Mouse (Mus musculus): ENCODE results near the gene Zfp263. TPM values are rescaled to one million over a fixed set of nuclear protein-coding genes. Genes with fewer than 3 reads are reported as not detected.

Gene Zfp263
- total and polyA plus RNA-seq, 3 experiments = 17.9 to 18.5 TPM; not detected in 1

- no peak overlapping the region for H3K27ac ChIP-seq (ENCODE audit: control insufficient read depth, low read depth, low read length)
- H3K4me3 ChIP-seq (ENCODE audit: control insufficient read depth in 1 of 2, insufficient read depth in 1 of 2, low read depth in 2 of 2, low read length in 2 of 2) = no peak overlapping the region
- H3K79me2 ChIP-seq (ENCODE audit: control insufficient read depth, insufficient read depth, low read length, poor library complexity) = no peaks in the 10 kb centered on the region
- H3K27me3 ChIP-seq (ENCODE audit: control insufficient read depth in 1 of 2, insufficient read depth in 2 of 2, low read length in 2 of 2) = no peaks in the 10 kb centered on the region
- TF ChIP-seq BHLHE40 (IDR thresholded peaks at IDR 0.05; ENCODE audit: borderline replicate concordance, low read depth, low read length) = no peak
- no peak for TF ChIP-seq JUND (IDR thresholded peaks at IDR 0.05; ENCODE audit: low read depth, low read length)
- TF ChIP-seq MYB (IDR thresholded peaks at IDR 0.05; ENCODE audit: low read depth, low read length) = no peak
- no peak for TF ChIP-seq NELFE (IDR thresholded peaks at IDR 0.05; ENCODE audit: low read depth, low read length)
- TF ChIP-seq GABPA (IDR thresholded peaks at IDR 0.05; ENCODE audit: low read depth, low read length) = no peak
- no peak for TF ChIP-seq POLR2AphosphoS2 (IDR thresholded peaks at IDR 0.05; ENCODE audit: low read length)
- TF ChIP-seq TBP (IDR thresholded peaks at IDR 0.05; ENCODE audit: low read depth, low read length) = no peak
- TF ChIP-seq USF1 (IDR thresholded peaks at IDR 0.05; ENCODE audit: low read depth, low read length) = no peak
- TF ChIP-seq MYC (IDR thresholded peaks at IDR 0.05; ENCODE audit: low read depth, low read length) = no peak
- no peak for TF ChIP-seq KAT2A (conservative IDR thresholded peaks at IDR 0.05; ENCODE audit: low read depth, low read length)
- TF ChIP-seq UBTF (IDR thresholded peaks at IDR 0.05; ENCODE audit: borderline replicate concordance, insufficient read depth, low read depth, low read length) = no peak
- no peak for TF ChIP-seq USF2 (IDR thresholded peaks at IDR 0.05; ENCODE audit: borderline replicate concordance in 1 of 2, insufficient read depth in 1 of 2, low read depth in 1 of 2, low read length in 2 of 2)
- TF ChIP-seq POLR2A (IDR thresholded peaks at IDR 0.05; ENCODE audit: control insufficient read depth in 1 of 2, insufficient read depth in 1 of 2, low read depth in 1 of 2, low read length in 2 of 2, poor library complexity in 1 of 2) = no peak
- TF ChIP-seq GATA1 (IDR thresholded peaks at IDR 0.05; ENCODE audit: low read depth, low read length) = no peak
- no peak for TF ChIP-seq MEF2A (IDR thresholded peaks at IDR 0.05; ENCODE audit: extremely low read depth, insufficient replicate concordance, low read depth, low read length, poor library complexity, severe bottlenecking)
- no peak for TF ChIP-seq MAFK (IDR thresholded peaks at IDR 0.05; ENCODE audit: borderline replicate concordance, low read depth, low read length)
- H3K36me3 ChIP-seq (ENCODE audit: control insufficient read depth in 1 of 2, insufficient read depth in 2 of 2, low read length in 2 of 2) = peaks cover 0 to 2% of the 10 kb centered on the region in 2 experiments; a peak in 1 of 4 replicates
- no peaks in the 10 kb centered on the region for H3K4me1 ChIP-seq (ENCODE audit: control insufficient read depth in 1 of 2, insufficient read depth in 2 of 2, low read length in 2 of 2)
- H3K9me3 ChIP-seq (replicated peaks; ENCODE audit: insufficient read depth, low read length) = no peaks in the 10 kb centered on the region
- no peak for DNase-seq (ENCODE audit: low read depth, low spot score)
- no peak overlapping the region for H3K9ac ChIP-seq (ENCODE audit: control insufficient read depth, low read depth, low read length, poor library complexity, severe bottlenecking)
Measured at GRCm38 (mm10) chr16:3788394-3788793, 44.5 kb downstream of the Zfp263 start.

Other genes with a start within 250 kb of the Zfp263 start
- not detected in 2 replicates for gene Olfr161, start 153.1 kb upstream of the Zfp263 start, total RNA-seq (2012; rRNA removed)
- gene Olfr161, start 153.1 kb upstream of the Zfp263 start, polyA plus RNA-seq (2012; ENCODE audit: insufficient read depth in 1 of 2, insufficient read length in 2 of 2, low read depth in 1 of 2, low replicate concordance in 2 of 2, missing spikeins in 1 of 2) = under 1 TPM in 1 of 2 experiments, not detected in 1; 0.01 TPM
- gene Mefv, start 26.0 kb upstream of the Zfp263 start, total RNA-seq (2012; rRNA removed) = not detected in 2 replicates
- gene Mefv, start 26.0 kb upstream of the Zfp263 start, polyA plus RNA-seq (2012; ENCODE audit: insufficient read depth in 1 of 2, insufficient read length in 2 of 2, low read depth in 1 of 2, low replicate concordance in 2 of 2, missing spikeins in 1 of 2) = not detected
- not detected in 2 replicates for gene Olfr15, start 86.8 kb downstream of the Zfp263 start, total RNA-seq (2012; rRNA removed)
- not detected for gene Olfr15, start 86.8 kb downstream of the Zfp263 start, polyA plus RNA-seq (2012; ENCODE audit: insufficient read depth in 1 of 2, insufficient read length in 2 of 2, low read depth in 1 of 2, low replicate concordance in 2 of 2, missing spikeins in 1 of 2)
- 0.39 and 0.46 TPM in 2 replicates for gene Zfp174, start 103.2 kb downstream of the Zfp263 start, total RNA-seq (2012; rRNA removed)
- gene Zfp174, start 103.2 kb downstream of the Zfp263 start, polyA plus RNA-seq (2012; ENCODE audit: insufficient read depth in 1 of 2, insufficient read length in 2 of 2, low read depth in 1 of 2, low replicate concordance in 2 of 2, missing spikeins in 1 of 2) = 10 to 100 TPM in 1 of 2 experiments, under 1 TPM in 1; 0.58 to 24.5 TPM
- gene Naa60, start 128.3 kb downstream of the Zfp263 start, total RNA-seq (2012; rRNA removed) = 26.9 and 28.0 TPM in 2 replicates
- gene Naa60, start 128.3 kb downstream of the Zfp263 start, polyA plus RNA-seq (2012; ENCODE audit: insufficient read depth in 1 of 2, insufficient read length in 2 of 2, low read depth in 1 of 2, low replicate concordance in 2 of 2, missing spikeins in 1 of 2) = 10 to 100 TPM in 1 of 2 experiments, not detected in 1; 67.5 TPM
- gene Zfp597, start 140.5 kb downstream of the Zfp263 start, total RNA-seq (2012; rRNA removed) = 8.4 and 10.1 TPM in 2 replicates
- 1 to 10 TPM in 1 of 2 experiments, not detected in 1; 6.9 TPM for gene Zfp597, start 140.5 kb downstream of the Zfp263 start, polyA plus RNA-seq (2012; ENCODE audit: insufficient read depth in 1 of 2, insufficient read length in 2 of 2, low read depth in 1 of 2, low replicate concordance in 2 of 2, missing spikeins in 1 of 2)
- 0.52 and 0.62 TPM in 2 replicates for gene Gm20695, start 140.6 kb downstream of the Zfp263 start, total RNA-seq (2012; rRNA removed)
- gene Gm20695, start 140.6 kb downstream of the Zfp263 start, polyA plus RNA-seq (2012; ENCODE audit: insufficient read depth in 1 of 2, insufficient read length in 2 of 2, low read depth in 1 of 2, low replicate concordance in 2 of 2, missing spikeins in 1 of 2) = not detected
- 3.5 and 4.2 TPM in 2 replicates for gene 1700037C18Rik, start 164.6 kb downstream of the Zfp263 start, total RNA-seq (2012; rRNA removed)
- 1 to 10 TPM in 1 of 2 experiments, not detected in 1; 7.2 TPM for gene 1700037C18Rik, start 164.6 kb downstream of the Zfp263 start, polyA plus RNA-seq (2012; ENCODE audit: insufficient read depth in 1 of 2, insufficient read length in 2 of 2, low read depth in 1 of 2, low replicate concordance in 2 of 2, missing spikeins in 1 of 2)
- 26.3 and 28.9 TPM in 2 replicates for gene Cluap1, start 164.7 kb downstream of the Zfp263 start, total RNA-seq (2012; rRNA removed)
- gene Cluap1, start 164.7 kb downstream of the Zfp263 start, polyA plus RNA-seq (2012; ENCODE audit: insufficient read depth in 1 of 2, insufficient read length in 2 of 2, low read depth in 1 of 2, low replicate concordance in 2 of 2, missing spikeins in 1 of 2) = 10 to 100 TPM in 1 of 2 experiments, not detected in 1; 30.7 TPM
- 0.46 and 0.82 TPM in 2 replicates for gene Nlrc3, start 232.5 kb downstream of the Zfp263 start, total RNA-seq (2012; rRNA removed)
- gene Nlrc3, start 232.5 kb downstream of the Zfp263 start, polyA plus RNA-seq (2012; ENCODE audit: insufficient read depth in 1 of 2, insufficient read length in 2 of 2, low read depth in 1 of 2, low replicate concordance in 2 of 2, missing spikeins in 1 of 2) = under 1 TPM in 1 of 2 experiments, not detected in 1; 0.77 TPM

Data from MEL (cell line).